Mouse (Mus musculus): ENCODE data around the gene Vmn1r159.
"Not testable (repeated sequence)": the region's sequence is repeated elsewhere in the genome, so short reads cannot be mapped to it uniquely, and the experiment has no call there.

Gene Vmn1r159

DNA sequence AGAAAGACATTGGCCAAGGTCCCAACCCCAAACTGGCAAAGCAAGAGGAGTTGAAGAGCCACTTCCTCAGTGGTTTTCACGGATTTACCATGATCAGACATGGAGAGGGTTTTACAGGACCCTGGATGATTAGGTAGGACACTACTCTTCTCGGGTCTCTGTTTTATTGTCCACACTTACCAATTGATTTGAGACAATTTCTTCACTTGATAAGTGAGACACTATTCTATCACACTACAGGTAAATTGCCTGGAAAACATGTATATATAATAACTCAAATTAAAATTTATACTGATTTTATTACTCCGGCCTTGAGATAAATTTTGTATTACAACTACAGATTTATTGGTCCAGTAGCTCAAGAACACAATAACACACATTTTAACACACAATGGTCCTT, at the start of gene Vmn1r159:
TSS of gene Vmn1r159 (minus strand) at position 101 of the 400 bp plus-strand sequence.
- DNase-seq (ENCODE audit: low spot score): not testable (repeated sequence)

DNA sequence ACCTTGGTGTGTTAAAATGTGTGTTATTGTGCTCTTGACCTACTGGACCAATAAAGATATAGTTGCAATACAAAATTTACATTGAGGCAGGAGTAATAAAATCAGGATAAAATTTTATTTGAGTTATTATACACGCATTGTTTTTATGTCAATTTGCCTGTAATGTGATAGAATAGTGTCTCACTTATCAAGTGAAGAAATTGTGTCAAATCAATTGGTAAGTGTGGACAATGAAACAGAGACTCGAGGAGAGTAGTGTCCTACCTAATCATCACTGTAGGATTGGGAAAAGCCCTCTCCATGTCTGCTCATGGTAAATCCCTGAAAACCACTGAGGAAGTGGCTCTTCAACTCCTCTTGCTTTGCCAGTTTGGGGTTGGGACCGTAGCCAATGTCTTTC, 27.5 kb upstream of the Vmn1r159 start, which contains the start of gene Vmn1r160:
TSS of gene Vmn1r160 (plus strand) at position 301 of the 400 bp plus-strand sequence.
- DNase-seq (ENCODE audit: low spot score): not testable (repeated sequence)
